Mouse (Mus musculus): Measurements from ENCODE around the gene Dnase1l2.

Dnase1l2 gene

GRCm38 (mm10) chr17:24442632-24443155, at the start of gene Dnase1l2:
TSS of gene Dnase1l2 (minus strand) at chr17:24443105.
- DNase-seq (ENCODE audit: low spot score in 2 of 2), result no peak

- no peak for DNase-seq (ENCODE audit: low spot score in 2 of 2)
These were observed 47.5 kb upstream of the Dnase1l2 start for GRCm38 (mm10) chr17:24490399-24490798.

- DNase-seq (ENCODE audit: low spot score in 2 of 2), result no peak
These were observed 46.5 kb upstream of the Dnase1l2 start for GRCm38 (mm10) chr17:24489265-24490030.

- no peak for DNase-seq (ENCODE audit: low spot score in 2 of 2)
These were observed 45.9 kb upstream of the Dnase1l2 start for GRCm38 (mm10) chr17:24488662-24489264.

- DNase-seq (ENCODE audit: low spot score in 2 of 2), result no peak
These were observed 45.3 kb upstream of the Dnase1l2 start, which contains the start of gene Caskin1 for GRCm38 (mm10) chr17:24488186-24488661. TSS of gene Caskin1 (plus strand) at chr17:24488601.

GRCm38 (mm10) chr17:24485090-24485860, 42.4 kb upstream of the Dnase1l2 start:
- DNase-seq (ENCODE audit: low spot score in 2 of 2), result no peak

GRCm38 (mm10) chr17:24483495-24483894, 40.6 kb upstream of the Dnase1l2 start:
- DNase-seq (ENCODE audit: low spot score in 2 of 2), result no peak

GRCm38 (mm10) chr17:24481027-24481815, 38.3 kb upstream of the Dnase1l2 start:
- no peak for DNase-seq (ENCODE audit: low spot score in 2 of 2)

- no peak for DNase-seq (ENCODE audit: low spot score in 2 of 2)
These were observed 37.4 kb upstream of the Dnase1l2 start for GRCm38 (mm10) chr17:24480201-24480826.

- DNase-seq (ENCODE audit: low spot score in 2 of 2), result no peak
These were observed 36.5 kb upstream of the Dnase1l2 start for GRCm38 (mm10) chr17:24479431-24479830.

- DNase-seq (ENCODE audit: low spot score in 2 of 2), result peak; percentile 94 to 96
These were observed 35.9 kb upstream of the Dnase1l2 start, which contains the start of gene Mlst8 for GRCm38 (mm10) chr17:24478663-24479380. TSS of gene Mlst8 (minus strand) at chr17:24479078.

GRCm38 (mm10) chr17:24477985-24478600, 35.2 kb upstream of the Dnase1l2 start:
- no peak for DNase-seq (ENCODE audit: low spot score in 2 of 2)

- DNase-seq (ENCODE audit: low spot score in 2 of 2), result no peak
These were observed 34.4 kb upstream of the Dnase1l2 start for GRCm38 (mm10) chr17:24477053-24477984.

- no peak for DNase-seq (ENCODE audit: low spot score in 2 of 2)
These were observed 33.3 kb upstream of the Dnase1l2 start for GRCm38 (mm10) chr17:24476022-24476776.

- no peak for DNase-seq (ENCODE audit: low spot score in 2 of 2)
These were observed 32.7 kb upstream of the Dnase1l2 start for GRCm38 (mm10) chr17:24475586-24475985.

GRCm38 (mm10) chr17:24474557-24474956, 31.7 kb upstream of the Dnase1l2 start:
- no peak for DNase-seq (ENCODE audit: low spot score in 2 of 2)

- DNase-seq (ENCODE audit: low spot score in 2 of 2), result no peak
These were observed 30.8 kb upstream of the Dnase1l2 start, which contains the start of gene Bricd5 for GRCm38 (mm10) chr17:24473612-24474275. TSS of gene Bricd5 (plus strand) at chr17:24473884.
